Mouse (Mus musculus) erythroblast, embryonic 14.5 days (primary cell): ENCODE results near the gene Fgf10. TPM values are rescaled to one million over a fixed set of nuclear protein-coding genes. Genes with fewer than 3 reads are reported as not detected.

ENCODE experiments used
- H3K27me3 ChIP-seq: 2 replicates; pipeline ENCODE4 v1.6.1; 2012; ENCODE audit warnings: inconsistent platforms; ENCODE audit not compliant: control insufficient read depth
- H3K36me3 ChIP-seq: 2 replicates; pipeline ENCODE4 v1.6.1; 2012; ENCODE audit warnings: mild to moderate bottlenecking, inconsistent platforms; ENCODE audit not compliant: control insufficient read depth
- H3K4me1 ChIP-seq: 2 replicates; pipeline ENCODE4 v1.6.1; 2012; ENCODE audit warnings: inconsistent platforms; ENCODE audit not compliant: control insufficient read depth
- H3K4me3 ChIP-seq: replicated peaks from 2 replicates; pipeline ENCODE3; 2012; ENCODE audit warnings: moderate library complexity, mild to moderate bottlenecking, inconsistent platforms
- H3K9me3 ChIP-seq: 2 replicates; pipeline ENCODE4 v1.6.1; 2012; ENCODE audit warnings: low read length, inconsistent platforms, mixed read lengths; ENCODE audit not compliant: control insufficient read depth
- GATA1 ChIP-seq: IDR thresholded peaks from 2 replicates; pipeline ENCODE4 v1.6.1; 2012; ENCODE audit warnings: low read length, inconsistent platforms, mixed read lengths
- TAL1 ChIP-seq: IDR thresholded peaks from 3 replicates; pipeline ENCODE4 v1.6.1; 2012; ENCODE audit warnings: low read length, inconsistent platforms, mixed read lengths
- polyA plus RNA-seq: library from polyadenylated mRNA; stranded (reverse); fragments of >175 nt; gene quantifications from 2 replicates; pipeline ENCODE4 v1.2.3, GENCODE M21; 2012

Fgf10 gene
- 0.01 TPM in 1 of 2 replicates, not detected in the other for polyA plus RNA-seq

GRCm38 (mm10) chr13:118669491-118669890, at the start of gene Fgf10:
TSS of gene Fgf10 (plus strand) at chr13:118669791.
- Histone ChIP-seq H3K4me1 (no peaks in the 10 kb centered on the region), H3K4me3 (no peak within 1 kb of the TSS), H3K36me3 (no peaks in the 10 kb centered on the region), H3K9me3 (no peaks in the 10 kb centered on the region), H3K27me3 (no peaks in the 10 kb centered on the region)
- TF ChIP-seq TAL1 (no peak), GATA1 (no peak)

DNA sequence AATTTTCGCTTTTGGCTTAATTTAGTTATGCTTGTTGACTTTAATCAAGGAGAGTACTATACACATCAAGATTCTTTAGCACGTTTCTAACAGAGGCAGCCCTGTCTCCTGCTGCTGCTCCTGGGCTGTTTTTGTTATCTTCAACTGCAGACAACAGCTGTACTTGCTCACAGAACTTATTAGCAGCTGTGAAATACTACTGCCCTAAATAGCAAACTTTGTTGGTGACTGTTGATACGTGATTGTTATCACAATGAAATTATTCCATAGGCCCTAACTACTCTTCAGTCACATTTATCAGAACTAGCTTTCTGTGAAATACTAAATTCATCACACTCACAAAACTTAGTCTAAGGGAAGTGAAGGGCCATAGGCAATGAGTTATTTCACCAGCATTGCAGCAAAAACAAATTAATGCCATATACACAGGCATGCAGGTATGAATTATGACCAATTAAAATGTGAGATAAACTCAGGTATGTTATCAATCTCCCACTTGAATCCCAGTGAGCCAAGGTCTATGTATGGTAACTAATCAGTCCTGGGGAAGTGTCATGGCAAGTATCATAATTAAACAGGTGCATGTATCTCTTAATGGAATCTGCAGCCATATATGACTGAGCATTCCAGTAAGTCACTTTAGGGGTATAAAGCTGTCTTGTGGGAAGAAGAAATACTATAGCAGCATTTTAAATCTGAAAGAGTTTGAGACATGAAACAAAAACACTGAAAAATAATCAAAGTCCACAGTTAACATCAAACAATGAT, 39.7 kb upstream of the Fgf10 start:
- TF ChIP-seq TAL1: peak; percentile 49; the same call in 2 of the 3 replicates
- no peak; the same call in 1 of the 2 replicates for TF ChIP-seq GATA1
- Histone ChIP-seq H3K4me1 (peaks cover 22% of the 10 kb centered on the region), H3K9me3 (no peaks in the 10 kb centered on the region), H3K4me3 (no peak overlapping the region), H3K27me3 (no peaks in the 10 kb centered on the region), H3K36me3 (no peaks in the 10 kb centered on the region)

DNA sequence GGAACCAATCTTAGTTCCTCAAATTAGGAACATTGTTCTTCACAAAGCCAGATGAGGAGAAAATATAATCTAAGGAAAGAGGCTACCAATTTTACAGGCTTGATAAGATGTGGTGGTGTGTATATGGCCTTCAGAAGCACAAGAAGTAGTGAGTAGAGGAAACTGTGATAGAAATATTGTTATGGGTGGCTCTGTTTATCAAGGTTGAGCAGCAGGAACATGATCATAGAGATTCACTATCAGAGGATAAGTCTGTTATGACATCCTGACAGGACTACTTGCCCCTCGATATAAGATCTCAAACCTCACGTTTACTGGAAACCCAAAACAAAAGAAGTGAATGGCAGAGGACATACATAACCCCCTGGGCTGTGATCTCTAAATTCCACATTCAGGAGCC, 38.1 kb upstream of the Fgf10 start:
- TF ChIP-seq GATA1 (no peak), TAL1 (no peak)
- Histone ChIP-seq H3K27me3 (no peaks in the 10 kb centered on the region), H3K9me3 (no peaks in the 10 kb centered on the region), H3K36me3 (no peaks in the 10 kb centered on the region), H3K4me1 (peaks cover 22% of the 10 kb centered on the region), H3K4me3 (no peak overlapping the region)

DNA sequence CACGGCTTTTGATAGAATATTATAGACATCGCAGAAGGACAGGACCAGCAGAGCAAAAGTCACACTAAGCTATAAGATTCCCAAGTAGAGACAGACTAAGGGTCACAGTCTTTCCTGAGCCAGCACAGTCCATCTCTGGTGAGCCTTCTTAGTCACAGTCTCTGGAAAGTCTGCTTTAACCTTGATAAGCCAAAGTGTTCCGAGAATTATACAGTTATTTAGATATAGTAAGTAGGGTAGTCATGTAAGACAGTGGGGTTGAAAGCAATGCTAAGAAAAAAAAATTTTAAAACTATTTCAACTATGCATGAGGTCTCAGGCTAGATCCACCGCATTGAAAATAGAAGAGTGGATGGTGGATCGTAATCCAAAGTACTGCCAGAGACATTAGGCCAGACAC, 33.5 kb upstream of the Fgf10 start:
- TF ChIP-seq TAL1 (no peak), GATA1 (no peak)
- peaks cover 6% of the 10 kb centered on the region for H3K4me1 ChIP-seq
- H3K9me3 ChIP-seq: no peaks in the 10 kb centered on the region
- no peaks in the 10 kb centered on the region for H3K27me3 ChIP-seq
- no peaks in the 10 kb centered on the region for H3K36me3 ChIP-seq
- H3K4me3 ChIP-seq: no peak overlapping the region

- no peaks in the 10 kb centered on the region for H3K9me3 ChIP-seq
- H3K27me3 ChIP-seq: no peaks in the 10 kb centered on the region
- no peaks in the 10 kb centered on the region for H3K4me1 ChIP-seq
- TF ChIP-seq TAL1: no peak
- no peak for TF ChIP-seq GATA1
- H3K4me3 ChIP-seq: no peak overlapping the region
- H3K36me3 ChIP-seq: no peaks in the 10 kb centered on the region
Measured at GRCm38 (mm10) chr13:118642585-118642984, 27.0 kb upstream of the Fgf10 start.

GRCm38 (mm10) chr13:118643138-118643537, 26.5 kb upstream of the Fgf10 start:
- no peaks in the 10 kb centered on the region for H3K27me3 ChIP-seq
- H3K9me3 ChIP-seq: no peaks in the 10 kb centered on the region
- H3K36me3 ChIP-seq: no peaks in the 10 kb centered on the region
- no peaks in the 10 kb centered on the region for H3K4me1 ChIP-seq
- TF ChIP-seq GATA1 (no peak), TAL1 (no peak)
- no peak overlapping the region for H3K4me3 ChIP-seq

DNA sequence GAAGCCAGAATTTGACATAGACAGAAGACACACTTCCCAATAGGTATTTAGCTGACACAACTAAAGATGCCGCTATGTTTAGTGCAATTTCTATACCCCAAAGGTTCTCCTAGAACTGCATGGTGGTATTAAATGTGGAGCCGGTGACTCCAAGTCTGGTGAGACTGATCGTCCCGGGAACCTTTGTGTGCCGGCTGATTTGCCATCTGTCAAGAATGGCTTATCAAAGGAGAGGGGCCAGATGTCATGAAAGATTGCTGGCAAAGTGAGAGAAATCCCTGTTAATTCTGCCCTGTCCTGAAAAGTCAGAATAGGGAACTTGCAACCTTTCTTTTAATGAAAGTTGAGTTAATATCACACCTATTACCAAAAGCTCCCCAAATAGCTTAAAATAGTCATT, 12.6 kb upstream of the Fgf10 start:
- TF ChIP-seq TAL1 (no peak), GATA1 (no peak)
- no peaks in the 10 kb centered on the region for H3K4me1 ChIP-seq

DNA sequence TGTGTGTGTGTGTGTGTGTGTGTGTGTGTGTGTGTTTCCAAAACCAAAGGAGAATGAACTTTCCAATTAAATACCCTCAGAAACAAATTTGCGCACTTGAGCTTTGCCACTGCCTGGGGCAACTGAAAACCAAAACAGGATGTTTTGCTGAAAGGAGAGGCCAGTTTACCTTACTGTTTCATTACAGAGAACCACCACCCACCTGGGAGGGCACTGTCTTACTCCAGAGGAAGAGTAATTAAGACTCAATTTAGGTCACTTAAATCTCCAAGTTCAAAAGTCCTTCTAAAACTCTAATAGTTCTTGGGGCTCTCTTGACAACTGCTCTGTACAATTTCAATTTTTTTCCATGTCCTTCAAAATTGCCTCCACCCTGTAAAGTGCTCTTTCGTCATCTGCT, 11.6 kb upstream of the Fgf10 start:
- H3K9me3 ChIP-seq: no peaks in the 10 kb centered on the region
- H3K4me1 ChIP-seq: no peaks in the 10 kb centered on the region
- no peaks in the 10 kb centered on the region for H3K27me3 ChIP-seq
- TF ChIP-seq GATA1 (no peak), TAL1 (no peak)
- no peaks in the 10 kb centered on the region for H3K36me3 ChIP-seq
- no peak overlapping the region for H3K4me3 ChIP-seq

More for the DNA sequence above, 12.6 kb upstream of the Fgf10 start:
- Histone ChIP-seq H3K9me3 (no peaks in the 10 kb centered on the region), H3K27me3 (no peaks in the 10 kb centered on the region), H3K36me3 (no peaks in the 10 kb centered on the region), H3K4me3 (no peak overlapping the region)

DNA sequence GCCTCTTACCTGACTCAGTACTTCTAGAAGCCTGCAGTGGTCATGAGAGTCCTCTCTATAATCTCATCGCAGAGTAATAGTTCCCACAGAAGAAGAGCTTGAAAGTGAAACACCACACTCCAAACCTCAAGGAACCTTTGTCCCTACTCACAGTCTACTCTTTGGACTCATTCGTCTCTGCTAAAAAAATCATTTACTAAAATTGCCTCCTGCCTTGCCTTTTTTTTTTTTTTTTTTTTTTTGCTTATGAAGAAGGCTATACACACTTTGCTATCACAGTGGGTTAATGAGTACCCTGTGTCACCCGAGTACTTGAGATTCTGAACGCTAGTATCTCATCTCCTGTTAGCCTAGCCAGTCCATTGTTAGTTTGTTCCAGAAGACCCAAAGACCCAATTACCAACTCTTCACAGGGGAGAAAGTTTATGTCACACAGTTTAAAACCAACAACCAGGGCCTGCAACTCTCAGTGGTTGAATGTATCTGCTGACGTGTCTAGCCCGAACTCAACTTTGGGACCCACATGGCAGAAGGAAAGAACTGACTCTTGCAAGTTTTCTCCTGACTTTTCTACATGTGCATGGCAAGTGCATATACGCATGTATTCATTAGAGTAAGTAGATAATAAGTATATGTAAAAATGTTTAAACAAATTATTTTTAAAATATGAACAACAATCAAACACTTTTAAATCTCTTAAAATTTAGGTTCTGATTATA, 10.8 kb upstream of the Fgf10 start:
- TF ChIP-seq GATA1 (no peak), TAL1 (no peak)
- Histone ChIP-seq H3K4me3 (no peak overlapping the region), H3K36me3 (no peaks in the 10 kb centered on the region), H3K4me1 (no peaks in the 10 kb centered on the region), H3K9me3 (no peaks in the 10 kb centered on the region), H3K27me3 (no peaks in the 10 kb centered on the region)
